Mouse (Mus musculus): Measurements from ENCODE around the gene Krtap5-4. TPM values are rescaled to one million over a fixed set of nuclear protein-coding genes. Genes with fewer than 3 reads are reported as not detected.
"Not testable (repeated sequence)": the region's sequence is repeated elsewhere in the genome, so short reads cannot be mapped to it uniquely, and the experiment has no call there.

Krtap5-4 gene
- total RNA-seq (2021), result not detected
- long read RNA-seq, experiment 1, result 0 reads
- long read RNA-seq, experiment 2, result 0 reads

DNA sequence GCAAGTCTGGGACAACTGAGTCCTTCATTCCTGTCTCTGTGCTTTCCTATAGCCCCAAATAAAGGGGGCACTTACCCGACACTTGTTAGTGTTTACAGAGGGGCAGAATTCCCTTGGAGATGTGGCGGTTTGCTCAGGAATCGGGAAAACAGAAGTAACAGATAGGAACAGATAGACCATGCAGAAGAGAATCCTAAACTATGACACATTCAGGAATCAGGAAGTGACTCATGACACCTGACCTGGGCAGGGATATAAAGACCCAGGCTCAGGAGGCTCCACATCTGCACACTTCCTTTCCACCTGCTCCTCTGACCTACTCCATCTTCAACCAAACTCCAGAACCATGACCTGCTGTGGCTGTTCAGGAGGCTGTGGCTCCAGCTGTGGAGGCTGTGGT, at the start of gene Krtap5-4:
Krtap5-4 (plus strand) TSS at position 301 of the 400 bp plus-strand sequence.
- no peak for DNase-seq

DNA sequence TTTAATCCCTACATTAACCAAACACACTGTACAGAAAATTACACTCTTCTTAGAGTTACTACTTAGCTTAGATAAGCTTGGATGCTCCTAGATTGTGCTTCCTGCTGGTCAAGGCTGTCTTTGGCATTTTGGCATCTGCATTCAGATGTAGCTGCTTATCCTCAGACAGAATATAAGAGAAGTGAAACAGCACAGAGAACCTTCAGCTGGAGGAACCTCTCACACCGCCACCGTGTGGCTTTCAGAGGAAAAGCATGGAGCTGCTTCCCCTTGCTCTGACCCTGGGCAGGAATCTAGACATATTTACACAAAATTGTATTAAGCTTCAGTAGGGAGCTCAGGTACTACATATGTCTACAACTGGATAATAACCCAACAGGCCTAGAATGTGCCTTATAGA, 47.8 kb upstream of the Krtap5-4 start:
- DNase-seq, result no peak

DNA sequence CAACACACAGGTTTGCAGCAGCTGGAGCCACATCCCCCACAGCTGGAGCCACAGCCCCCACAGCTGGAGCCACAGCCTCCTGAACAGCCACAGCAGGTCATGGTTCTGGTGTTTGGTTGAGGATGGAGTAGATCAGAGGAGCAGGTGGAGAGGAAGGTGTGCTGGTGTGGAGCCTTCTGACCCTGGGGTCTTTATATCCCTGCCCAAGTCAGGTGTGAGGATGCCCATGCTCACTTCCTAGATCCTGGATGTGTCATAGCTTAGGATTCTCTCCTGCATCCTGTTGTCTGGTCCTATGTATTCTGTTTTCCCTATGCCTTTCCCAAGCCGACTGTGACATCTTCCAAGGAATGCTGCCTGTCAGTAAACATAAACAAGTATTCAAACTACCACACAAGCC, 45.1 kb upstream of the Krtap5-4 start, which contains the start of gene Gm2431:
Gm2431 (minus strand) TSS at position 101 of the 400 bp plus-strand sequence.
- not testable (repeated sequence) for DNase-seq

DNA sequence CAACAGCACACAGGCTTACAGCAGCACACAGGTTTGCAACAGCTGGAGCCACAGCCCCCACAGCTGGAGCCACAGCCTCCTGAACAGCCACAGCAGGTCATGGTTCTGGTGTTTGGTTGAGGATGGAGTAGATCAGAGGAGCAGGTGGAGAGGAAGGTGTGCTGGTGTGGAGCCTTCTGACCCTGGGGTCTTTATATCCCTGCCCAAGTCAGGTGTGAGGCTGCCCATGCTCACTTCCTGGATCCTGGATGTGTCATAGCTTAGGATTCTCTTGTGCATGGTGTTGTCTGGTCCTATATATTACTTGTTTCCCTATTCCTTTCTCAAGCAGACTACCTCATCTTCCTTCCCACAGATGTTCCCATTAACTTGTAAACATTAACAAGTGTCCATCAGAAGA, 29.1 kb upstream of the Krtap5-4 start, which contains the start of gene Gm4559:
Gm4559 (minus strand) TSS at position 101 of the 400 bp plus-strand sequence.
- DNase-seq, result not testable (repeated sequence)

DNA sequence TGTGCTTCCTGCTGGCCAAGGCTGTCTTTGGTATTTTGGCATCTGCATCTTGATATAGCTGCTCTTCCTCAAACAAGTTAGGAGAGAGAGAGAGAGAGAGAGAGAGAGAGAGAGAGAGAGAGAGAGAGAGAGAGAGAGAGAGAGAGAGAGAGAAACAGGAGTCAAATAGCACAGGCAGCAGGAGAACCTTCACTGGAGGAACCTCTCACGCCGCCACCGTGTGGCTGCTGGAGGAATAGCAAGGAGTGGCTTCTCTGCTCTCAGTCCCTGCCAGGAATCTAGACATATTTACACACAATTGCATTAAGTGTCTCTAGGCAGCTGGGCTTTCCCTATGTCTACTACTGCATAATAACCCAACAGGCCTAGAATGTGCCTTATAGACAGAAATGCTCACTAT, 25.2 kb upstream of the Krtap5-4 start:
- not testable (repeated sequence) for DNase-seq

DNA sequence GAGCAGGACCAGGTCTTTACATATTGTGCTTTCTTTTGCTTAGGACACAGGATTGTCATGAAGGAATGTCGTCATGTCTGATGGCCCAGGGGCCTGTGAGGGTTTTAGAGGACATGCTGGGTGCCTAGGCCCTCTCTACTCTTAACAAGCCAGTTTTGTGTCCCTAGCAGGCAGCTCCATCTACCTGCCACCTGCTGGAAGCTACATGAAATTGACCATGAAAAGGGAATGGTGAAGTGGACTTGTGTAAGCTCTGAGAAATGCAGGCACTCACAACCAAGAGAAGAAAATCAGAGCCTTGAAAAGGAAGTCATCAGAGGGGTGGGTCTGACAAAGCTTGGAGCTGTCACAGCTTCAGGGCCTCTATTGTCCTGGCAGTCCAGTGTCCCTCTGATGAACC, 24.1 kb upstream of the Krtap5-4 start:
- DNase-seq, result not testable (repeated sequence)

DNA sequence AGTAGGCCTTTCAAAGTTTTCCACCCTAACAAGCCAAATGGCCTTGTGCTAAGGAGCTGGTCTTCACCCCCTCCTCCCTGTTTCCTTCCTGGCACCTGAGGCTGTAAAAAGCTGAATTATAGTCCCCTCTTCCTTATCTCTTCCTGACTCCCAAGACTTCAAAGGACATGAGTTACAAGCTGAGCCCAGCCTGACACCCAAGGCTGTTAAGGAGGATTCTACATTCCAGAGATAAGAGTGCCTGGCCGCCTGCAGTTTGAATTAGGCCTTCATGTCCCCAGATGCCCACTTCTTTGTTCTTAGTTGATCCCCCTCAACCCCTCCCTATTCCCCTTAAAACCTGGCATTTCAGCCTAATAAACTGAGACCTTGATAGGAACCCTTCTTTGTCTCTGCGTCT, 20.5 kb upstream of the Krtap5-4 start:
- DNase-seq, result not testable (repeated sequence)

DNA sequence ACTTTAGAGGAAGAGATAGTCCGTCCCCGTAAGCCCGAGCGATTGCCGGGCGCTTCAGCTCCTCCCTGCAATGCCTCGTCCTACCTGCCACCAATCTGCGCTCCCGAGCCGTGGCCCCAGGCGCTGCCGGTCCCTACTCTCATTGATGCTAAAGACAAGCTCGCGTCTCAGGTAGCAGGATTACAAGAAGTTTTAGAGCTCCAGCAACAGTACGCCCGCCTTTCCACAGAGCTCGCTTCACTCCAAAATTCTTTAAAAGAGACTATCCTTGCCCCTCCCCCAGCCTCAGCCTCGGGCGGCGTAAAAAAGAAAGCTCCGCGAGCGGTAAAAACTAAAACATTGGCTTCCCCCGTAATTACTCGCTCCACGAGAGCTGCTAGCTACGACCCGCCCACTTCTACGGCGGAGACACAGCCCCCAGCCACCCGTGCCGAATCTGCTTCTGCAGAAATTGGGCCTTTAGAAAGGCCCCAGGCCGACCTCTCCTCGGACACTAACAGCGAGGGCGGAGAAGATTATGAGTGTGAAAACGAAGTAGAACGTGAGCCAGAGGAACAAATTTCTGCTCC, 19.2 kb upstream of the Krtap5-4 start:
- peak; percentile 35 for DNase-seq

DNA sequence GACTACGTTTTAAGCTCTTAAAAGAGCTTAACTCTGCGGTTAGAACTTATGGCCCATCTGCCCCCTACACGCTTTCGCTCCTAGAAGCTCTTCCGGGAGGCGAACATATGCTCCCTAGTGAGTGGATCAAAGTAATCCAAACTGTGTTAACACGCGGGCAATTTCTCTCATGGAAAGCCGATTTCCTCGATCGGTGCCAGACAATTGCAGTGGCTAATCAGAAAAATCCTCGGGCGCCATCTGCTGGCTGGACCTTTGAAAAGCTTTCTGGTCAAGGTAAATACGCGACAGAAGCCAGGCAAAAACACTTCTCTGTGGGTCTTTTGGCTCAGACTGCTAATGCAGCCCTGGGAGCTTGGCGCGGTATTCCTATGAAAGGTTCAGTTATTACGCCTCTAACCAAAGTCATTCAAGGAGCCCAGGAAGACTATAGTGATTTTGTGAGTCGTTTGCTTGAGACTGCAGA, 18.7 kb upstream of the Krtap5-4 start:
- DNase-seq, result peak; percentile 69

DNA sequence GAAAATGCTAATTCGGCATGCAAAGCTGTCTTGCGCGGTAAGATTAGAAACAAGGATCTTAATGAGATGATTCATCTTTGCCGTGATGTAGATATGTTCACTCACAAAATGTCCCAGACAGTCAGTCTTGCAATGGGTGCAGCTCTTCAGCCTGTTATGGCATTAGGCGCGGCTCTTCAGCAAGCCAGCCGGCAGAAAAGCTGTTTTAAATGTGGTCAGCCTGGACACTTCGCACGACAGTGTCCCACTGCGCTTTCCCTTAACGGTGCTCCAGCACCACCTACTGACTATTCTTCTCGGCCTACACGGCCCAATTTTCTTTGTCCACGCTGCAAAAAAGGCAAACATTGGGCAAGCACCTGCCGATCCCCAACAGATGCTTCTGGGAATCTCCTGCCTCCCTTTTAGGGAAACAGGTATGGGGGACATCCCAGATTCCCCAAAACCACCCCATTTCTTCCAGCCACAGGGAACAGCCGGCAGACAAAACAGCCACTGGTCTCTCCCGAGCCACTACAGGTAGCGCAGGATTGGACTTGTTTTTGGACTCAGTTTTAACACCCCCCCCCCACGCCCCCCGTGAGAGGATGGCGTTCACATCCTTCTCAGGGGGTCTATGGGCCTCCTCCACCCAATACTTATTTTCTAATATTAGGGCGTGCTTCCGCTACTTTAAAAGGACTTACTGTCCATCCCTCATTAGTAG, 18.1 kb upstream of the Krtap5-4 start:
- peak; percentile 11 for DNase-seq

DNA sequence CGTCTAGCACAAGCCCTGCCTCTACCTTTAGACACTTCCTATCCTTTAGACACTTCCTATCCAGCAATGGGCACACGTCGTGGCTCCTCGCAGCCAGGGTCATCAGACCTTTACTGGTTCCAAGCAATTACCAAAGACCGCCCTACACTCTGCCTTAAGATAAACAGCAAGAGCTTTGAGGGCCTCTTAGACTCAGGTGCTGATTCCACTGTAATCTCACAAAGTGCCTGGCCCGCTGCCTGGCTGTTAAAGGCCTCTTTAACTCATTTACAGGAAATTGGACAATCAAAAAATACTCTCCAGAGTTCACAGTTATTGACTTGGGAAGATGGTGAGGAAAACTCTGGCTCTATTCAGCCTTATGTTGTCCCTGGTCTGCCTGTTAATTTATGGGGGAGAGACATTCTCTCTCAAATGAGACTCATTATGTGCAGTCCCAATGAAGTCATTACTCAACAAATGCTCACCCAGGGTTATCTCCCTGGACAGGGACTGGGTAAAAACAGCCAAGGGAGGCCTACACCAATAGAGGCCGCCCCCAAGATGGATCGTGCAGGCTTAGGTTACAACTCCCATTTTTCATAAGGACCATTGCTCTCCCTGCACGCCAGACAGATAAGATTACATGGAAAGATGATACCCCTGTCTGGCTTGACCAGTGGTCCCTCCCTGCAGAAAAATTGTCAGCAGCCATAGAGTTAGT, 17.3 kb upstream of the Krtap5-4 start:
- DNase-seq, result not testable (repeated sequence)

DNA sequence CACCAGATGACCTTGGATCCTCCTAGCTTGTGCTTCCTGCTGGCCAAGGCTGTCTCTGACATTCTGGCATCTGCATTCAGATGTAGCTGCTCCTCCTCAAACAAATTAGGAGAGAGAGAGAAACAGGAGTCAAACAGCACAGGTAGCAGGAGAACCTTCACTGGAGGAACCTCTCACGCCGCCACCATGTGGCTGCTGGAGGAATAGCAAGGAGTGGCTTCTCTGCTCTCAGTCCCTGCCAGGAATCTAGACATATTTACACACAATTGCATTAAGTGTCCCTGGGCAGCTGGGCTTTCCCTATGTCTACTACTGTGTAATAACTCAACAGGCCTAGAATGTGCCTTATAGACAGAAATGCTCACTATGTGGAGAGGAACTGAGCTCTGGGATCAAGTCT, 9.5 kb upstream of the Krtap5-4 start:
- DNase-seq, result not testable (repeated sequence)

DNA sequence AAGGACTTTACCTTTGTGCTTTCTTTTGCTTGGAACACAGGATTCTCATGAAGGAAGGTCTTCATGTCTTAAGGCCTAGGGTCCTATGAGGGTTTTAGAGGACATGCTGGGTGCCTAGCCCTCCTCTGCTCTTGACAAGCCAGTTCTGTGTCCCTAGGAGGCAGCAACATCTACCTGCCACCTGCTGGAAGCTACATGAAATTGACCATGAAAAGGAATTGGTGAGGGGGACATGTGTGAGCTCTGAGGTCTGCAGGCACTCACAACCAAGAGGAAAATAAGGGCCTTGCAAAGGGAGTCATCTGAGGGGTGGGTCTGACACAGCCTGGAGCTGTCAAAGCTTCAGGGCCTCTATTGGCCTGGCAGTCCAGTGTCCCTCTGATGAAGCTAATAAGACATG, 7.9 kb upstream of the Krtap5-4 start:
- DNase-seq, result no peak

DNA sequence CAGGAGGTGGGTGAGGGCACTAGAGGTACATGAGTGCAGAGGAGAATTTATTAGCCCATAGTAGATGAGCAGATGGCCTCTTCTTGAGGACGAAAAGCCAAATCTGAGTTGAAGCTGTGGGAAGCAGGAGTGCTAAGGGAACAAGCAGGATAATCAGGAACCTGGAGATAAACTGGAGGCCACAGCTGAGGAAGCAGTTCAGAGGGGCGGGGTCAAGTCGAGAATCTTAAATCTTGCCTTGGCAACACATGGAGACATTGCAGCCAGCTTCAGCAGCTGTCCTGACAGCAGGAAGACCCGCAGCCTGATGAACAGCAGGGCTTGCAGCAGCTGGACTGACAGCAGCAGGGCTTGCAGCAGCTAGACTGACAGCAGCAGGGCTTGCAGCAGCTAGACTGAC, 7.2 kb upstream of the Krtap5-4 start:
- not testable (repeated sequence) for DNase-seq

DNA sequence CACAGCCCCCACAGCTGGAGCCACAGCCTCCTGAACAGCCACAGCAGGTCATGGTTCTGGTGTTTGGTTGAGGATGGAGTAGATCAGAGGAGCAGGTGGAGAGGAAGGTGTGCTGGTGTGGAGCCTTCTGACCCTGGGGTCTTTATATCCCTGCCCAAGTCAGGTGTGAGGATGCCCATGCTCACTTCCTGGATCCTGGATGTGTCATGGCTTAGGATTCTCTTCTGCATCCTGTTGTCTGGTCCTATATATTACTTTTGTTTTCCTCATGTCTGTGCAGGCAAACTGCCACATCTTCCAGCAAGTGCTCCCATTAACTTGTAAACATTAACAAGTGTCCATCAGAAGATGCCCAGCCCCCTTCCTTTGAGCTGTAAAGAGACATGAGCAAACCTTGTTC, 6.3 kb upstream of the Krtap5-4 start, which contains the start of gene Krtap5-1:
Krtap5-1 (minus strand) TSS at position 101 of the 400 bp plus-strand sequence.
- not testable (repeated sequence) for DNase-seq

DNA sequence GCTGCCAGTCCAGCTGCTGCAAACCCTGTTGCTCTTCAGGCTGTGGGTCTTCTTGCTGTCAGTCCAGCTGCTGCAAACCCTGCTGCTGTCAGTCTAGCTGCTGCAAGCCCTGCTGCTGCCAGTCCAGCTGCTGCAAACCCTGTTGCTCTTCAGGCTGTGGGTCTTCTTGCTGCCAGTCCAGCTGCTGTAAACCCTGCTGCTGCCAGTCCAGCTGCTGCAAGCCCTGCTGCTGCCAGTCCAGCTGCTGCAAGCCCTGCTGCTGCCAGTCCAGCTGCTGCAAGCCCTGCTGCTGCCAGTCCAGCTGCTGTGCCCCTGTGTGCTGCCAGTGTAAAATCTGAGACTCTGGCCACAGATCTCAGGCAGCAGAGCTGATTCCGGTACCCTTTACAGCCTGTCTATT, 580 bp downstream of the Krtap5-4 start:
- not testable (repeated sequence) for DNase-seq

DNA sequence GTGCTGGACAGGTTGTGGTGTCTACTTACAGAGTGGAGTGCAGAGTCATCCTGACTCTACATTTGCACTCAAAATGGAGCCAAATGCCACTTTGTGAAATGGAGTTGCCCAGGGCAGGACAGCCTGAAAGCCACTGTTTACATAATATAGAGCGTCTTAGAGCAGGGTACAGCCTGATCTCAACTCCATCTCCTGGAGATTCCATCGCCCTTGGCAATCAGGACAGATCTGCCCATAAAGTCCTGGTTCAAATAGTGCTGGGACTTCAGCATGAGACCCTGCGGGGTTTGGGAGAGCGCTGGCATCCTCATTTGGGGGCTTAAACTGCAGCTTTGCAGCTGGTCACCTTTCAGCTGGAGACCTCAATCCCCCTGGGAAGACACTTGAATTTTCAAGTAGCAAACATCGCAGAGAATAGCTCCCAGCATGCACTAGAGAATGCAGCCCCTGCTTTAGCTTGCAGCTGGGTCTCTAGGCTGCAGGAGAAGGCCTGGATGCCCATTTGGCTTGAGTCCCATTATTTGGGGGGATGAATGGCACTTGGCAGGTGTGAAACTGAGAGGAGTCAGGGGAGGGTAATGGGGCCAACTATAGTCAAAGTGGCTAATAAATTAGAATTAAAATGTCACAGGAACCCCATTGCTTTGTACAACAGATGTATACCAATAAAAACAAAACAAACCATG, 11.4 kb downstream of the Krtap5-4 start:
- DNase-seq, result no peak

DNA sequence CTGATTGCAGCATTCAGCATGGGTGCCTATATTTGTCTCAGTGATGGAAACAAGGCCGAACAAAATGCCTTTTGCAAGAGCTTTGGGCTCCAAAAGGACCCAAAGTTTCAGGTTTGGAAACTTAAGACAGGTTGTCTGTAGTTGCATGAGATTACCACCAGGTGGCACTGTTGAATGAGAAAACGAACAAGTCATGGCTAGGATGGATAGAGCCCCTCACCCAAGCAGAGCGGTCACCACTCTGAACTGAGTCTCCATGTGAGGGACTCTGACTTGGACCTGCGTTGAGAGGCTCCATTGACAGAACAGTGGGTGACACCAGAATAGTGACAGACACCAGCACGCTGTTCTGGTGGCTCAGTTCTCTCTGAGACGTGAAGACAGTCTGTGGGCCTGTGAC, 13.2 kb downstream of the Krtap5-4 start:
- no peak for DNase-seq

DNA sequence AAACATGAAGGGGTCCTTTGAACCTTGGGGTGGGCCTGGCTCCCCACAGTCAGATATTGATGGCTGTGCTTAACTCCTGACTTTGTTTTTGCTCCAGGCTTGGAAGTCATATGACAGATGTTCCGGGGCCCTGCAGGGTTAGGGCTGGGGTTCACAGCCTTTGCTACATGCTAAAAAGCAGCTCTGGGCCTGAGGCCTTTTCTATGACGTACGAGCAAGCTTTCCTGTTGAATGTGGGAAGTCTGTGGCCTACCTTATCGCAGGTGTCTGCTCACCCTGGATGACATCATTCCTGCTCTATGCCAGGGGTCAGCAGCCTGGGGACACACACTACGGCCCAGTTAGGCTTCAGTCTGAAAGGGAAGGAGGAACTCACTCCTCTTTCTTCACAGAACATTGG, 13.9 kb downstream of the Krtap5-4 start:
- no peak for DNase-seq

DNA sequence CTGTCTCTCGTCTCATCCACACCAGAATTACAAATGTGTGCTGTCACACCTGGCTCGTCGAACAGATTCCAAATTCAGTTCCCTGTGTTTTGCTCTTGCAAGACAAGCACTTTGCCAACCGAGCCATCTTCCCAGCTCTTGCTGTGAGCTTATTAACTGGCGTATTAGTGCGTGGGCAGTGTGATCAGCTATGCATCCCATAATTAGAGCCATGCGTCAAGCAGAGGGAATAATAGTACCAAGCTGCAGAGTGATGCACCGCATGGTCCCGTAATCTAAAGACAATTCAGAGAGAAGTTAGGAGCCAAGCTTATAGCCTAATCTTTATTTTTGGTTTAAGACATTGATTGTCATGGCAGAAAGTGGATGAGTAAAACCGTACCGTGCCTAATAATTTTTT, 15.8 kb downstream of the Krtap5-4 start:
- DNase-seq, result no peak

DNA sequence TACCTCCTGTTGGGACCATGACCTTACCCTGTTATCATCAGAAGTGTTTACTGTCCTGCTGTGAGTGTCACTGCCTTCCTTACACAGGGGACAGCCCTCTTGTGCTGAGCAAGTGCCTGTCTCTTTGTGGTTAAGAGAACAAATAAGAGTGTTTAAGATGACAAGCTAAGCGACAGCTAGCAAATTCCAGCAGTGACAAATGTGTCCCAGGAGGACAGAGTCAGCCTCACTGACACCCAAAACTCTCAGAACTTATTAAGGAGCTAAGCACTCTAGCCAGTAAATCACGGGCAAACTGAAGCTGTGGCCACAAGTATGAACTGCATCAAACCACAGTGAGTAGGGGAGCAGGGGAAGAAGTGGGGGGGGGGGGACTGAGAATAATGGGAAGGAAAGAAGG, 17.6 kb downstream of the Krtap5-4 start:
- DNase-seq, result no peak

DNA sequence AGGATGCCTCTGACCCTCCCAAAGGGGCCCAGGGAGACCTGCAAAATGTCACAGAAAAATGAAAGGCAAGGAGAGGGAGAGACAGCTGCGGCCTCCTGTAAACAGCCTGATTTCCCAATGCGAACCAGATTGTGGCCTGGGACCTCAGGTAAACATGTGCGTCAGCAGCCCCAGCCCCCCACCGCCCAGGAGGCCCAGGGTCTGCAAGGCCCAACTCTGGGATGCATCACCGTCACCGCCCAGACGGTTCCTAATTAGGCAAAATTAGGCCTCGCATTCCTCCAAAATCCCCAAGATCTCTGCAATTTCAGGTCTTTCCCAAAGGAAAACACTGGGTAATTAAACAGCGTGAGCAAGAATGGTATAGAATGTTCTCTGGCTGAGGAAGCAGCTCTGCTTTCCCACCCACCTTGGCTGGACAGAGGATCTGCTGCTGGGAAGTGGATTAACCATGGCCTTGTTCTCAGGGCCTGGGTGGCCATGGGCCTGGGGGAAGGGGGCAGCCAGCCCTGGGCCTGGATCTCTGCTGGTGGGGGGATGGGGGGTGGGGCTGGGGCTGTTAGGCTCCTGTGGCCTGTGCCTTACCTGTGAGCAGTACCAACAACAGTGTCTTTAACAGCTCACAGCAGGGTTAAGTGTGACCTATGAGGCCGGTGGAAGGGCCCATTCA, 18.4 kb downstream of the Krtap5-4 start:
- not testable (repeated sequence) for DNase-seq
